Mouse (Mus musculus) midbrain, embryonic 10.5 days (tissue): Measurements from ENCODE around the gene Vmn1r4. TPM values are rescaled to one million over a fixed set of nuclear protein-coding genes. Genes with fewer than 3 reads are reported as not detected.

Experiments
- DNase-seq: peaks from one replicate; pipeline ENCODE4 v3.0.0-alpha.2; 2017; ENCODE audit warnings: low spot score
- H3K27ac ChIP-seq: fragments of 300-500 bp; sonication (generic); replicated peaks from 2 replicates; pipeline ENCODE4 v1.5.1; 2016; ENCODE audit warnings: mild to moderate bottlenecking
- H3K27me3 ChIP-seq: fragments of 300-500 bp; sonication (generic); 2 replicates; pipeline ENCODE4 v1.6.1; 2016; ENCODE audit warnings: low read depth, mild to moderate bottlenecking; ENCODE audit not compliant: poor library complexity, severe bottlenecking
- H3K36me3 ChIP-seq: fragments of 300-500 bp; sonication (generic); 2 replicates; pipeline ENCODE4 v1.6.1; 2016; ENCODE audit warnings: mild to moderate bottlenecking, moderate library complexity
- H3K4me1 ChIP-seq: fragments of 300-500 bp; sonication (generic); 2 replicates; pipeline ENCODE4 v1.6.1; 2016
- H3K4me3 ChIP-seq: fragments of 300-500 bp; sonication (generic); 2 replicates; pipeline ENCODE4 v1.5.1; 2016; ENCODE audit warnings: mild to moderate bottlenecking, moderate library complexity
- H3K9me3 ChIP-seq: fragments of 300-500 bp; sonication (generic); replicated peaks from 2 replicates; pipeline ENCODE4 v1.6.1; 2016; ENCODE audit warnings: mild to moderate bottlenecking
- WGBS: fragments of 180-500 bp; shearing (Covaris S2); methylation state at CpG from one replicate; pipeline ENCODE4 v1.1.7; 2016; 5-methylcytosine and 5-hydroxymethylcytosine counted together
- polyA plus RNA-seq: library from polyadenylated mRNA; unstranded; fragments of >200 nt; fragmentation: Nextera tagmentation; extraction: Ambion mirVana; gene quantifications from 2 replicates; pipeline ENCODE4 v1.2.1, GENCODE M21; 2016

The Vmn1r4 gene
- polyA plus RNA-seq, 1 experiment from 2014 or later = 0.37 TPM

- no peak for DNase-seq
- H3K9me3 ChIP-seq = no peaks in the 10 kb centered on the region
Observed at GRCm38 (mm10) chr6:56920222-56921092, 3.4 kb upstream of the Vmn1r4 start.

GRCm38 (mm10) chr6:56923331-56923725 is 487 bp upstream of the Vmn1r4 start:
- peak overlapping the region; percentile 73 for H3K4me3 ChIP-seq
- under 1% methylated on average over 25 of the region's 25 CpGs for WGBS
- no peaks in the 10 kb centered on the region for H3K9me3 ChIP-seq
- peaks cover 15% of the 10 kb centered on the region for H3K4me1 ChIP-seq
- peak overlapping the region; percentile 90 for H3K27ac ChIP-seq
- no peaks in the 10 kb centered on the region for H3K36me3 ChIP-seq
- no peak for DNase-seq
- H3K27me3 ChIP-seq = no peaks in the 10 kb centered on the region

More at GRCm38 (mm10) chr6:56920222-56921092, 3.4 kb upstream of the Vmn1r4 start:
- Histone ChIP-seq H3K27me3 (no peaks in the 10 kb centered on the region), H3K4me1 (peaks cover 15% of the 10 kb centered on the region), H3K27ac (no peak overlapping the region), H3K36me3 (no peaks in the 10 kb centered on the region), H3K4me3 (no peak overlapping the region)
- WGBS = 79% methylated on average over 12 of the region's 12 CpGs

- H3K4me1 ChIP-seq = no peaks in the 10 kb centered on the region
- H3K9me3 ChIP-seq = 0 out of 2 replicates have a peak, but pooled peaks cover 6% of the 10 kb centered on the region
- H3K27me3 ChIP-seq = no peaks in the 10 kb centered on the region
- no peak for DNase-seq
- 76% methylated on average over 4 of the region's 4 CpGs for WGBS
- H3K4me3 ChIP-seq = no peak overlapping the region
- no peaks in the 10 kb centered on the region for H3K36me3 ChIP-seq
- H3K27ac ChIP-seq = no peak overlapping the region
Observed at GRCm38 (mm10) chr6:56931648-56932415, 8.0 kb downstream of the Vmn1r4 start.

- H3K9me3 ChIP-seq = 0 out of 2 replicates have a peak, but pooled peaks cover 6% of the 10 kb centered on the region
- WGBS = 71% methylated on average over 2 of the region's 2 CpGs
- H3K4me3 ChIP-seq = no peak overlapping the region
- H3K27ac ChIP-seq = no peak overlapping the region
- no peaks in the 10 kb centered on the region for H3K4me1 ChIP-seq
- no peaks in the 10 kb centered on the region for H3K36me3 ChIP-seq
- H3K27me3 ChIP-seq = no peaks in the 10 kb centered on the region
- DNase-seq = no peak
Observed at GRCm38 (mm10) chr6:56932464-56932863, 8.6 kb downstream of the Vmn1r4 start.

- Histone ChIP-seq H3K4me1 (no peaks in the 10 kb centered on the region), H3K4me3 (no peak overlapping the region), H3K27ac (no peak overlapping the region), H3K36me3 (no peaks in the 10 kb centered on the region), H3K9me3 (0 out of 2 replicates have a peak, but pooled peaks cover 6% of the 10 kb centered on the region), H3K27me3 (no peaks in the 10 kb centered on the region)
- no peak for DNase-seq
- 90% methylated on average over 4 of the region's 4 CpGs for WGBS
Observed at GRCm38 (mm10) chr6:56934366-56934765, 10.6 kb downstream of the Vmn1r4 start.

- H3K9me3 ChIP-seq = no peaks in the 10 kb centered on the region
- H3K27ac ChIP-seq = no peak overlapping the region
- H3K36me3 ChIP-seq = no peaks in the 10 kb centered on the region
- DNase-seq = no peak
- no peaks in the 10 kb centered on the region for H3K27me3 ChIP-seq
- no peak overlapping the region for H3K4me3 ChIP-seq
- WGBS = 89% methylated on average over 5 of the region's 5 CpGs
- no peaks in the 10 kb centered on the region for H3K4me1 ChIP-seq
Observed at GRCm38 (mm10) chr6:56956436-56956835, 32.6 kb downstream of the Vmn1r4 start.

- no peak within 1 kb of the TSS for H3K4me3 ChIP-seq
- H3K4me1 ChIP-seq = no peaks in the 10 kb centered on the region
- H3K27me3 ChIP-seq = no peaks in the 10 kb centered on the region
- H3K27ac ChIP-seq = no peak within 1 kb of the TSS
- H3K36me3 ChIP-seq = no peaks in the 10 kb centered on the region
- no peaks in the 10 kb centered on the region for H3K9me3 ChIP-seq
- no peak for DNase-seq
Observed at GRCm38 (mm10) chr6:56969973-56970372, 46.2 kb downstream of the Vmn1r4 start, which contains the start of gene Vmn1r5. Gene Vmn1r5, plus strand, starts transcription at chr6:56970273.

GRCm38 (mm10) chr6:56996943-56997342 is 73.1 kb downstream of the Vmn1r4 start, which contains the start of gene Vmn1r6:
Gene Vmn1r6, plus strand, starts transcription at chr6:56997243.
- Histone ChIP-seq H3K4me3 (no peak within 1 kb of the TSS), H3K4me1 (no peaks in the 10 kb centered on the region), H3K27ac (no peak within 1 kb of the TSS), H3K9me3 (no peaks in the 10 kb centered on the region), H3K27me3 (no peaks in the 10 kb centered on the region), H3K36me3 (no peaks in the 10 kb centered on the region)
- no peak for DNase-seq
- WGBS = 88% methylated on average over 2 of the region's 2 CpGs

Other genes with a start within 250 kb of the Vmn1r4 start
- 185 and 223 TPM in 2 replicates for gene Lsm5, start 219.3 kb upstream of the Vmn1r4 start, polyA plus RNA-seq
- 13.7 and 20.1 TPM in 2 replicates for gene Avl9, start 209.1 kb upstream of the Vmn1r4 start, polyA plus RNA-seq
- gene Kbtbd2, start 126.2 kb upstream of the Vmn1r4 start, polyA plus RNA-seq = 36.6 and 37.2 TPM in 2 replicates
- gene Fkbp9, start 92.0 kb upstream of the Vmn1r4 start, polyA plus RNA-seq = 64.5 and 65.3 TPM in 2 replicates
- gene Nt5c3, start 83 bp upstream of the Vmn1r4 start, polyA plus RNA-seq = 67.5 and 71.8 TPM in 2 replicates
- not detected in 2 replicates for gene Vmn1r5, start 46.3 kb downstream of the Vmn1r4 start, polyA plus RNA-seq
- not detected in 2 replicates for gene Vmn1r6, start 73.2 kb downstream of the Vmn1r4 start, polyA plus RNA-seq
- not detected in 2 replicates for gene Vmn1r7, start 101.3 kb downstream of the Vmn1r4 start, polyA plus RNA-seq
- gene Vmn1r8, start 108.3 kb downstream of the Vmn1r4 start, polyA plus RNA-seq = not detected in 2 replicates
- gene Vmn1r9, start 142.8 kb downstream of the Vmn1r4 start, polyA plus RNA-seq = not detected in 2 replicates
- not detected in 2 replicates for gene Vmn1r10, start 185.4 kb downstream of the Vmn1r4 start, polyA plus RNA-seq
- gene Vmn1r11, start 209.4 kb downstream of the Vmn1r4 start, polyA plus RNA-seq = not detected in 2 replicates
- gene Vmn1r12, start 232.9 kb downstream of the Vmn1r4 start, polyA plus RNA-seq = not detected in 2 replicates